Mouse (Mus musculus) G1E (cell line): ENCODE measurements around the gene Trim47. TPM values are rescaled to one million over a fixed set of nuclear protein-coding genes. Genes with fewer than 3 reads are reported as not detected.

Experiments used
- ATAC-seq: 2 replicates; pipeline ENCODE4 v1.8.0; 2016; ENCODE audit warnings: mild to moderate bottlenecking; ENCODE audit not compliant: insufficient number of reproducible peaks, poor library complexity, low FRiP score, severe bottlenecking; ENCODE audit errors: extremely low read depth
- DNase-seq: peaks from one replicate; pipeline ENCODE4 v3.0.0; 2012; ENCODE audit warnings: low spot score
- H3K27me3 ChIP-seq: 2 replicates; pipeline ENCODE4 v1.6.1; 2012; ENCODE audit warnings: mild to moderate bottlenecking, low read length, inconsistent platforms; ENCODE audit not compliant: insufficient read depth
- H3K36me3 ChIP-seq: replicated peaks from 2 replicates; pipeline ENCODE3; 2012; ENCODE audit warnings: mild to moderate bottlenecking, inconsistent platforms
- H3K4me1 ChIP-seq: 2 replicates; pipeline ENCODE4 v1.6.1; 2012; ENCODE audit warnings: low read depth, low read length, inconsistent platforms, mixed read lengths; ENCODE audit not compliant: insufficient read depth
- H3K4me3 ChIP-seq: 2 replicates; pipeline ENCODE4 v1.5.1; 2012; ENCODE audit warnings: low read depth, mild to moderate bottlenecking, inconsistent platforms, low read length, moderate library complexity, mixed read lengths
- H3K9me3 ChIP-seq: replicated peaks from 2 replicates; pipeline ENCODE4 v1.6.1; 2012; ENCODE audit warnings: inconsistent platforms
- CTCF ChIP-seq: IDR thresholded peaks from 2 replicates; pipeline ENCODE4 v1.5.1; 2012; ENCODE audit warnings: low read depth, low read length, inconsistent platforms, mixed read lengths
- GATA1 ChIP-seq: IDR thresholded peaks from 2 replicates; pipeline ENCODE4 v1.6.1; 2012; ENCODE audit warnings: borderline replicate concordance, low read length, inconsistent platforms, mixed read lengths
- GATA2 ChIP-seq: IDR thresholded peaks from 2 replicates; pipeline ENCODE4 v1.6.1; 2012; ENCODE audit warnings: low read depth, low read length, inconsistent platforms, borderline replicate concordance
- POLR2AphosphoS5 ChIP-seq: IDR thresholded peaks from 2 replicates; pipeline ENCODE4 v1.6.1; 2012; ENCODE audit warnings: low read depth, low read length, inconsistent platforms; ENCODE audit not compliant: insufficient replicate concordance
- TAL1 ChIP-seq: conservative IDR thresholded peaks from 2 replicates; pipeline ENCODE4 v1.6.1; 2012; ENCODE audit warnings: low read depth, low read length, inconsistent platforms, mixed read lengths
- polyA plus RNA-seq: library from polyadenylated mRNA; stranded (reverse); fragments of >175 nt; gene quantifications from 2 replicates; pipeline ENCODE4 v1.2.3, GENCODE M21; 2012
- total RNA-seq, 2 experiments: library from RNA; stranded (forward) in 1 of 2; stranded (reverse) in 1 of 2; fragments of 200-1000 nt in 1 of 2; fragments of >200 nt in 1 of 2; fragmentation: Nextera tagmentation in 1 of 2; gene quantifications; 2 replicates each; pipeline ENCODE4 v1.2.3; 2014 to 2017

The Trim47 gene
- total and polyA plus RNA-seq, 3 experiments = 0.27 TPM; not detected in 2

- peak; percentile 31; the same call in 1 of the 2 replicates for ATAC-seq
- peaks cover 36% of the 10 kb centered on the region for H3K36me3 ChIP-seq
- H3K4me1 ChIP-seq = peaks cover 73% of the 10 kb centered on the region
- no peaks in the 10 kb centered on the region for H3K27me3 ChIP-seq
- H3K4me3 ChIP-seq = peak overlapping the region; percentile 73
- TF ChIP-seq GATA2 (no peak), CTCF (peak; percentile 54)
- peak; percentile 60 for DNase-seq
- no peaks in the 10 kb centered on the region for H3K9me3 ChIP-seq
Observed at GRCm38 (mm10) chr11:116087194-116088130, 39.5 kb downstream of the Trim47 start.

- Histone ChIP-seq H3K4me1 (peaks cover 71% of the 10 kb centered on the region), H3K27me3 (no peaks in the 10 kb centered on the region), H3K4me3 (peak within 1 kb of the TSS; percentile 73), H3K9me3 (no peaks in the 10 kb centered on the region), H3K36me3 (peaks cover 44% of the 10 kb centered on the region)
- TF ChIP-seq POLR2AphosphoS5 = no peak
- TF ChIP-seq TAL1 = no peak
- TF ChIP-seq GATA2 = no peak
- no peak for TF ChIP-seq CTCF
- no peak for TF ChIP-seq GATA1
- ATAC-seq (peak; percentile 93), DNase-seq (peak; percentile 96)
Observed at GRCm38 (mm10) chr11:116086258-116087193, 40.5 kb downstream of the Trim47 start, which contains the start of gene Wbp2. Gene Wbp2, minus strand, starts transcription at chr11:116086995.

GRCm38 (mm10) chr11:116084166-116084565 is 42.8 kb downstream of the Trim47 start:
- DNase-seq = no peak
- Histone ChIP-seq H3K4me1 (peaks cover 79% of the 10 kb centered on the region), H3K27me3 (no peaks in the 10 kb centered on the region), H3K9me3 (no peaks in the 10 kb centered on the region), H3K4me3 (no peak overlapping the region; the same call in 1 of the 2 replicates), H3K36me3 (peaks cover 66% of the 10 kb centered on the region)
- ATAC-seq = no peak
- TF ChIP-seq GATA1 = no peak
- no peak for TF ChIP-seq POLR2AphosphoS5
- no peak for TF ChIP-seq TAL1
- no peak for TF ChIP-seq GATA2
- no peak for TF ChIP-seq CTCF

- no peaks in the 10 kb centered on the region for H3K27me3 ChIP-seq
- peaks cover 82% of the 10 kb centered on the region for H3K4me1 ChIP-seq
- no peak for ATAC-seq
- no peak for TF ChIP-seq TAL1
- no peak for TF ChIP-seq GATA2
- no peak for TF ChIP-seq POLR2AphosphoS5
- TF ChIP-seq CTCF = no peak
- TF ChIP-seq GATA1 = no peak
- no peaks in the 10 kb centered on the region for H3K9me3 ChIP-seq
- H3K4me3 ChIP-seq = no peak overlapping the region
- H3K36me3 ChIP-seq = peaks cover 74% of the 10 kb centered on the region
- DNase-seq = no peak
Observed at GRCm38 (mm10) chr11:116083096-116083672, 43.8 kb downstream of the Trim47 start.

GRCm38 (mm10) chr11:116081081-116081480 is 45.9 kb downstream of the Trim47 start:
- ATAC-seq (no peak), DNase-seq (no peak)
- Histone ChIP-seq H3K9me3 (no peaks in the 10 kb centered on the region), H3K4me1 (peaks cover 91% of the 10 kb centered on the region), H3K4me3 (no peak overlapping the region), H3K27me3 (no peaks in the 10 kb centered on the region), H3K36me3 (peaks cover 82% of the 10 kb centered on the region)
- TF ChIP-seq POLR2AphosphoS5 = no peak
- TF ChIP-seq CTCF = peak; percentile 48; the same call in 1 of the 2 replicates

- ATAC-seq = no peak
- peaks cover 82% of the 10 kb centered on the region for H3K36me3 ChIP-seq
- H3K4me1 ChIP-seq = peaks cover 89% of the 10 kb centered on the region
- TF ChIP-seq TAL1 = no peak
- no peaks in the 10 kb centered on the region for H3K9me3 ChIP-seq
- no peaks in the 10 kb centered on the region for H3K27me3 ChIP-seq
- H3K4me3 ChIP-seq = no peak overlapping the region; the same call in 1 of the 2 replicates
- DNase-seq = no peak
Observed at GRCm38 (mm10) chr11:116079511-116079910, 47.5 kb downstream of the Trim47 start.
